Mouse (Mus musculus): ENCODE data around the gene Glis1.
"Not testable (repeated sequence)": the region's sequence is repeated elsewhere in the genome, so short reads cannot be mapped to it uniquely, and the experiment has no call there.

Glis1 gene

DNA sequence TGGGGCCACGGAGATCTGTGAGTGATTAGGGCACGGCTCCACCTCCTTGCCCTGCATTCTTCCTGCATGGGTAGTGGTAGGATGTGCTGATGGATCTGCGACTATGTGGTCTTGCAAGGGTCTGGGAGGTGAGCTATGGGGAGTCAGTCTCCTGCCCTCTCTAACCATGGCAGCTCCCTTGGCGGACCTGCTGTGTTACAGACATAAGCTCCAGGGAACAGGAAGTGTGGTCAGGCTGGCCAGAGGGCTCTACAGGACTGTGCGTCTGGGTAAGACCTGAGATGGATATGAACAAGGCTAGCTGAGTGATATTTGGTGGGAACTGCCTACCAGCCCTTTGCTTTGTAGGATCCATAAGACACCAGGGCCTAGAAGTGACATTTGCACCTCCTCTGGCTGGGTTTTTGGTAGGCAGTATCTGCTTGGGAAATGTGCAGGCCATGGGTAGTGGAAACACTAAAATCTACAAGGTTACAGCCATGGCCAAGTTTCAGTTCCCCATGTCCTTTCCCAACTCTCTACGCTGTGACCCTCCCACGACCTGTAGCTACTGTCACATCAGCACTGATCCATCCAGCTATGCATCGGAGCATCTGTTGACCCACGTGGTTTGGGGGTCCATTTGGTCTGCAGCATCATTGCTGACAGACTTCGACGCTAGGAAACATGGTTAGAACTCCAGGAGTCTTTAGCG is 142.9 kb downstream of the Glis1 start:
- no peak for DNase-seq (ENCODE audit: low read depth)

DNA sequence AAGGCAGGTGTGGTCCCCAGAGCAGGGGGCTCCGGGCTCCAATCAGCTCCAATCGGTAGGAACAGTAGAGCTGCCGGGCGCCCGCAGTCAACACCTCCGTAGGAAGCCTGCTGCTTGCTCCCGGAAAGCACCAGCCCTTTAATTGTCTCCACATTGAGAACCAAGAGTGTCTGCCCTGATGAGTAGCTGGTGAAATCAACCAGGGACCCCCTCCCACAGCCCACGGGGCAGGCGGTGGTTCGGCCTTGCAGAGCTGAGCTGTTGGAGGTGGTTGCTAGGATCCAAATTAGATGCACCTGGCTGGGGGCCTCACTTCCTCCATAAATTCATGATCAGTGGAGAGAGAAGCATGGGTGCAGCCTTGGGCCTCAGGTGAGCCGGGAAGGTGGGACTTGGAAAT is 146.5 kb downstream of the Glis1 start:
- no peak for DNase-seq (ENCODE audit: low read depth)

DNA sequence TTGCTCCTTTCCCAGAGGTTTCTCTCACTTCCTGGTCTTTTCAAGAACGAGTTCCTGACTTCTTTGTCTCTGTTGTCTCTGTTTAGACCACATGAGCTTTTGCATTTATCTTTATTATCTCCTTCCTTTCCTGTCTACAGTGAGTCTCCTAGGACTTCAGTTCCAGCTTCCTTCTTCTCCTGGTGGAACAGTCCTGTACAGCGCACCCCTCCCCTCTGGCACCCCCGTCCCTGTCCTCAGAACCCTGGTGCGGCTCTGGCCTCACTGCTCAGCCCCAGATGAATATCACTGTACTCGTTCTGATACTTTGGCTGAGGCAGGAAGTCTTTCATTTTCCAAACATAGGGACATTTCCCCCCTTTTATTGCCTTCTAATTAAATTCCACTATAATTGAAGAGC is 152.0 kb downstream of the Glis1 start:
- DNase-seq (ENCODE audit: low read depth), result no peak

DNA sequence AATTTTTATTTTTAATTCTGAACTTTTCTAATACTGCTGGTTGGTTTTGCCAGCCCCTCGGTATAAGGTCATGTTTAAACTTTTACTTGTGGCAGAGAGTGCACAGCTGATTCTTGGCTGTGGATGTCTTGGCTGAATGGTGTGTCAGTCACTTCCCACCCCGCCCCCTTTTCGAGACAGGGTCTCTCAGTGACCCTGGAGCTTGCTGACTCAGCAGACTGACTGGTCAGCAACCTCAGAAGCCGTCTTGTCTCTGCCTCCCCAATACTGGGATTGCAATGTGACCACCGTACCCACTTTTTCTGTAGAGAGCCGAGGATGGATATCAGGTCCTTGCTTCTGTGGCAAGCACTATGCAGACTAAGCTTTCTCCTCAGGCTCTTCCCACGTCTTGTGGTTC is 154.2 kb downstream of the Glis1 start:
- peak; percentile 30 for DNase-seq (ENCODE audit: low read depth)

DNA sequence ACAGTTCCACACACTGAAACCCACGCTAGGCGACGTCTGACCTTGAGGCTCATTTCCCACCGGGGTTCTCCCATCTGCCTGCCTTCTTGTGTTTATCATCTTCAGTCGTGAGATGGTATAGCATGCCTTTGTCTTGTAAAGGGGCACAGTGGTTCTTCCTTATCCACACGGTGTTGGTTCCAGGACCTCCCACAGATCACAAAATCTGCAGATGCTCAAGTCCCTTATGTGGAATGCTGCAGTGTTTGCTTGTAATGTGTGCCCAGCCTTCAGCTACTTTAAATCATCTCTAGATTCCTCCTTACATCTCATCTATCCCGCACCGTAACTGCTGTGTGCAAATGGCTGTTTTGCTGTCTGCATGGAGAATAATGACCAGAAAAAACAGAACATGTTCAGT is 154.7 kb downstream of the Glis1 start:
- DNase-seq (ENCODE audit: low read depth), result no peak

DNA sequence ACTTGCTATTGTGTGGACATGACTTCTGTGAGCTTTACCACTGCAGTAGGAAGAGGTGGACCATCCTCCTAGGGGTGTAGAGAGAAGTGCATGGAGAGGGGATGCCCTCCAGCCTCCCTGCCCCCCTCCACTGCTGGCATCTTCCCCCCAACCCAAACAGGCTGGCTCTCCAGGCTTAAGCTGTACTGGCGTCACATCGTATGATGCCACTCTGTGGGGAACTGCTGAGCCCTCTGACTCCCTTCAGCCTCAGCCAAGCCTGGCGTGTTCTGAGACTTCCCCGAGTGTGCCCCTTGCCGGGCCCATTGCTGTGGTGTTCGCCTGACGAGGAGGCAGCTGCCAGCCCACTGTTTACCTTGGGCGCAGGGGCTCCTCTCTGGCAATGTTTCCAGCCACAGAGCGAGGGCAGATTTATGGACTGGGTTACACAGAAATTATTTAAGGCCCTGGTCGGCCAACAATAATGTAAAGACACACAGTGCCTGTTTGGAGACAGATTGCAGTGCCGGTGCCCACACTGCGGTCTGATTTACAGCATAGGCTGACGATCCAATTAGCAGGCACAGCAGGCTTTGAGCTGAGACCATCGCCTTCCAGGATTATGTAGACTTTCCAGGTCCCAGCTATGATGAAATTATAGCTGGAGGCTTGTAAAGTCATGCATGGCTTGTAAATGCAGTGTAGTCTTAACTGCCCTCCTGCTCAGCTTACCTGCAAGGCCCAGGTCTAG is 156.6 kb downstream of the Glis1 start:
- DNase-seq (ENCODE audit: low read depth), result no peak

DNA sequence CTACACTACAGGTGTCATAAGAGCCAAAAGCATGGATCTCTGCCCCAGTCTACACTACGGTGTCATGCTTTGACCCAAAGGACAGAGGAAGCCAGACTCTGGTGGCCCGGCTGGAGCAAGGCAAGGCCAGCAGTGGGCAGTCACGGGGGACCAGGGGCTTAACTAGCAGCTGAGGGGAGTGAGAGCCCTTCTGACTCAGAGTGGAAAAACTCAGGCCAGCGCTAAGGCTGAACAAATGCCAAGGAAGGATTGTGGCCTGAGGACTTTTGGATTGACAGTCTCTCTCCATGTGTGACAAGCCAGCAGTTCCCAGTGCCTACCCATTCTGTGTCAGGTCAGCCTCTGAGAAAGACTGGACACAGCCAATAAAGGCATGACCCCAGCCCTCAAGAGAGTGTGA is 159.0 kb downstream of the Glis1 start:
- peak; percentile 48 for DNase-seq (ENCODE audit: low read depth)

DNA sequence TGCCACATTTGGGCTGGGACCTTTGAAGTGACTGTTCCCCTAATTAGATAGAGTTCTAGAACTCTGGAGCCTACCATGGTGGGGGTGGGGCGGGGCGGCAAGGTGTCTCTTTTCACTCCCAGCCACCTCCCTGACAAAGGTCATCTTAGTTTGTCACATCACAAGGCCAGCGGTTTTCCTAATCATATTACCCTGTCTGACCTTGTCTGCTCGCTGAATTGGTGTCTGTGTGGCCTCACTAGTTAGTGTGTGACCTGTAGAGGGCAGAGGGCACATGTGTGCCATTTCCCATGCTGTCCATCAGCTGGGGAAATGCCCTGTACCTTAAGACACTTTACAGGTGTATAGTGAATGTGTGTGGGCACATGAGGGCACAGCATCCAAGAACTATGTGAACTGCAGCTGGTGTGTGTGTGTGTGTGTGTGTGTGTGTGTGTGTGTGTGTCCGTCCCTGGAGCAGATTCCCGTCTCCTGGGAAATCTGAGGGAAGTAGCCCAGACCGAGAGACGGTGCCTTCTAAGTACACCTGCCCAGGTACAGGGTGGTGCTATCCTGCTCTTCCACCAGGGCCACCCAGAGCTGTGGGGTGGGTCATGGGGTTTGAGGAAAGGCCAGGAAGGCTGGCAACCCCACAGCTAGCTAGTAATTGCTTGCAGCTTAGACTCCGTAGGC is 163.0 kb downstream of the Glis1 start:
- DNase-seq (ENCODE audit: low read depth), result no peak

DNA sequence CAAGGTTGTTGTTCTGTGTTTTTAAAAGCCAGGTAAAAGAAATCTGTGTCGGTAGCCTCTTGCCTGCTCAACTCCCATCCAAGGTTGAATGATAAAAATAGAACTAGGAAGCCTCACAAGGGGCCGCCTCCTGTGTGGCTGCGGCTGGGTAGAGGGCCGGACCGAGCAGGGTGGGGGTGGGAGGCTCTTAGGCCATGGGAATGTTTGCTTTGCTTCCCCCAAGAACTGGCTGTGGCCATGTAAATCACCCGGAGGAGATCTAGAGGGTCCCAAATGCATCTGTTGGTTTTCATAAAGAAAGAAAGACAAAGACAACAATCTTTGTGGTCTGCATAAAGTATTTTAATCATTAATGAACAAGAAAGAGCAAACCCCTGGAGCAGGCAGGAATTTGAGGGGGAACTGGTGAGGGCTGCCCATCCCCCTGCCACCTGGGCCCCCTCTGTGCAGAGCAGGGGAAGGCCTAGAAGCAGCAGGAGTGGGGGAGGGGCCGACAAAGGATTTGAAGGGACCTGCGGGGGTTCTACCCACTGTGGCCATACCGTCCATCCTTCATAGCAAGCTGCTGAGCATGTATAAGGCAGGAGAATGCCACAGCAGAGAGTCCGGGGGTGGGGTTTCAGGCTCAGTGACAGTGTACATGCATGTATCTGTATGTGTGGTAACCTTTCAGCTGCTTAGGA is 163.6 kb downstream of the Glis1 start:
- no peak for DNase-seq (ENCODE audit: low read depth)

DNA sequence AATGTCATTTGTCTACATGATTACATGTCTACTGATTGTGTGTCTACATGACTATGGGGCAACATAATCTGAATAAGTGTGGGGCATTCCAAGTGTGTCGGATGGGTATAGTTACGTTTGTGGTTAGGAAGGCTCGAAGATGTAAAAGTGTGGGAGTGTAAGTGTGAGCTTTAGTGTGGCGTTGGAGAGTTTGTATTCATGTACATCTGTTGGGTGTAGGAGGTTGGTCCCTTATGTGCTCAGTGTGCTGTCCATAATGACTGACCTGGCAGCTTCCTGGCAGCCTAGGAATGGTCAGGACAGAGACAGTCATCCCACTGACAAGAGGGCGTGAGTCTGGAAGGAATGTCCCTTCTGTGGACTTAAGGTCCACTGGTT is 164.2 kb downstream of the Glis1 start:
- DNase-seq (ENCODE audit: low read depth), result not testable (repeated sequence)

DNA sequence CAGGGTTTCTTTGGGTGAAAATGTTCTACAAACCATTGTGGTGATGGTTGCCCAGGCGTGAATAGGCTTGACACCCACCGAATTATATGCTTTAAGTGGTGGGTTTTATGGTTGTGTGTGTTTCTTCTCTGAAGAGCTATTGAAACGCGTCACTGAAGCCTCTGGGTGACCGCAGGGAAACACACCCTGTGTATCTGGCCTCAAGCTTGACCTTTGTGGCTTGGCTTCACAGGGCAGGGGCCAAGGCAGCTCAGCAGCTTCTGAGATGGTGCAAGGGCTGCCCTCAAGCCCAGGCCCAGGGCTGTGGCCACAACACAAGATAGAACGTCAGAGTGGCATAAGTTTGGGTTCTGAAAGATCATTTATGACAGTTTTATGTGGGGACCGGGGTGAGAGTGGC is 167.9 kb downstream of the Glis1 start:
- no peak for DNase-seq (ENCODE audit: low read depth)

DNA sequence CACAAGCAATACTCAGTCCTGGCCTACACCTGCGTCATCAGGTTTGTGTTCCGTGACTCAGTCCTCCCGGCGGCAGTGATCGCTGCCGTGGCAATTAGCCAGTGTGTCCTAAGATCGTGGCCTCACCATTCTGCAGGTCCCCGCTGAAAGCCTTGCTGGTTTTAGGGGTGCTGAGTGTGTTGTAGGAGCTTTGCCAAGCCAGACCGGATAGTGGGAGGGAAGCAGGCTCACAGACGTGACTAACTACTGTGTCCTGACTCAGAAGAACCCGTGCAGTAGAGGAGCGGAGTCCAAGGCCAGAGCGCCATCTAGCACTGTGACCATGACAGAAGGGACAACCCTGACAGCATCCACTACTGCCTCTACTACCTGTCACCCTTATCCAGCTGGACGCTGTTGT is 168.4 kb downstream of the Glis1 start:
- DNase-seq (ENCODE audit: low read depth), result peak; percentile 84

DNA sequence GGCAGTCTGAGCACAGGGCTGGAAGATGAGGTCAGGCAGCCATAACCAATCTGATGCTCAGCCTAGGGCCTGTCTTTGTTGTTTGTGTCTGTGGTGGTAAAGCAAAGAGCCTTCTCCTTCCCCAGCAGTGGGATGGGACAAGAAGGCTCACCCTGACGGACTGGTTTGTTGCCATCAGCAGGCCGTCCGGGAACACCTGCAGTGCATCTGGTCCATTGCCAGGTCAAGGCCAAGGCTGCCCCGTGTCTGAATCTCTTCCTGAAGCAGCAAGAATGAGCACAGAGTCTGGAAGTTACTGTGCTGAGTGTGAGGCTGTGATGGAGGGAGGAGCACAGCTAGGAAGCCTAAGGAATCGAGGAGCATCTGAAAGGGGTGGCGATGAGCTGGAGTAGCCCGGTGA is 168.8 kb downstream of the Glis1 start:
- DNase-seq (ENCODE audit: low read depth), result no peak

DNA sequence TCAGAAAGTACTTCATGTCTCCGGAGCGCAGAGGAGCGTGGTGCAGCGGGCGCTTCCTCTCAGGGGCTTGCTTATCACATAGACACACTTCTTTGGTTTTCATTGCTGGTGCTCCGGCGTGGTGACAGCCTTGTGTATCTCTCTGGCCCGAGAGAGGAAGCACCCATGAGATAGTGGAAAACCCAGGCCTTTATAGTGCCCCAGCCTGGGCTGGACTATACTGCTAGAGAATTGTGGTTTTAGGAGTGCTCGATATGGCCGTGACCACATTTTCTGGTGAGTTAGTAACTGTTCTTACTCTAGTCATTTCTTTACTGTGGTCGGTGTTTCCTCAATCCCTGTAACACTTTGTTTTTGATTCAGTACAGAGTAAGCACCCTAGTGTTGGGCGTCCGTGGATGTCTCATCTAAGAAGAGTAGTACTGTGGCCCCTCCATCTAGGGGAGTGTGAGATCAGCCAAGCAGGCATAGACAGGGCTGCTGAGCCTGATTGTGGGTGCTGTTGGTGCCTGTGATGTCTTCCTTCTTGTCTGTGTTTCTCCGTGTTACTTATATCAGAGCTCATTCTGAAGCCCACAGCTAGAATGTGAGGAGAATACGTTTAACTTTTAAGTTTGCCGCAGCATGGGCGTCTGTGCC is 171.7 kb downstream of the Glis1 start:
- no peak for DNase-seq (ENCODE audit: low read depth)

DNA sequence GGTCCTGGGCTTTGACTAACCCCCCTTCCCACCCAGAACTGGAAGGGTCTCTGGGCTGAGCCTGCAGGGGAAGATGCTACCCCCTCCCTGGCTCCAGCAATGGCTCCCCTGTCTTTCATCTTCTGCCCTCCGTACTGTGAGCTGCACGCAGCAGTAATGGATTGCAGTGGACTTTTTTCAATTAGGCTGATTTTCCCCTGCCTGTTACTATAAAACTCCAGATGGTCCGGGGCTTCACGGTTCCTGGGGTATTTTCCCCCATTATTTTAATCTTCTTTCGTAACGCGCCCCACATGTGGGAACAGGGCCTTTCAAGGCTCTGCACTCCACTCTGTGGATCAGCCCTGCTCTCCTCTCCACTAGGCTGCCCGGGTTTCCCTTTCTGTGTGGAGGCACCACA is 175.4 kb downstream of the Glis1 start:
- DNase-seq (ENCODE audit: low read depth), result no peak

DNA sequence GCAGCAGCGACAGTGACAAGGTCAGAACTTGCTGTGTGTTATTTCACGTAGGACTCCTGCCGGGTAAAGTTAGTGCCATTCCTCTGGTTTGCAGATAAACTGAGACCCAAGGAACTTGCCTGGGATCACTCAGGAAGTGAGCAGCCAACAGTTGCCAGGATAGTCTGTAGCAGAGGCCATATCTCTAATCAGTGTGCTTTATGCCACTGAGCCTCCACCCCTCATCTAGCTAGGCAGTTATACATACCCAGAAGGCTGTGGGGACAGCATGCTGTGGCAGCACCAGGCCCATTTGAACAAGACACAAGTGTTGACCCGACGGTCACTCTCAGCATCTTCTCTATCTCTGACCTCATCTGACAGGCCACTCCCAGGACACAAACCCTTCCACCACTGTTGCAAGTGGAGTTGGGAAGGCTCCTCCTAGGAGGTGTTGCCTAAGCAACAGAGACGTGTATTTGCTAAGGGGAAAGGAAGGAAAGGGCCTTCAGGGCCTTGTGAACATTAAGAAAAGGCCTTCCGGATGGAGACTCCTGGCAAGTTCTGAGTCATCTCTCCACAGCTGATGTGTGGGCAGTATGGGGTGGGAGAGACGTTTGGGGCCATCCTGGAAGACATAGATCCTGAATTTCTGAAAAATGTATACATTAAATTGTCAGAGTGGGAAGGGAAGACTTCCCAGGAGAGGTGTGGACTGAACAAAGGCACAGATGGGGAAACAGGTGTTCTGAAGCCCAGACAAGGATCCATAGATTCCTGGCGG is 177.7 kb downstream of the Glis1 start:
- no peak for DNase-seq (ENCODE audit: low read depth)

DNA sequence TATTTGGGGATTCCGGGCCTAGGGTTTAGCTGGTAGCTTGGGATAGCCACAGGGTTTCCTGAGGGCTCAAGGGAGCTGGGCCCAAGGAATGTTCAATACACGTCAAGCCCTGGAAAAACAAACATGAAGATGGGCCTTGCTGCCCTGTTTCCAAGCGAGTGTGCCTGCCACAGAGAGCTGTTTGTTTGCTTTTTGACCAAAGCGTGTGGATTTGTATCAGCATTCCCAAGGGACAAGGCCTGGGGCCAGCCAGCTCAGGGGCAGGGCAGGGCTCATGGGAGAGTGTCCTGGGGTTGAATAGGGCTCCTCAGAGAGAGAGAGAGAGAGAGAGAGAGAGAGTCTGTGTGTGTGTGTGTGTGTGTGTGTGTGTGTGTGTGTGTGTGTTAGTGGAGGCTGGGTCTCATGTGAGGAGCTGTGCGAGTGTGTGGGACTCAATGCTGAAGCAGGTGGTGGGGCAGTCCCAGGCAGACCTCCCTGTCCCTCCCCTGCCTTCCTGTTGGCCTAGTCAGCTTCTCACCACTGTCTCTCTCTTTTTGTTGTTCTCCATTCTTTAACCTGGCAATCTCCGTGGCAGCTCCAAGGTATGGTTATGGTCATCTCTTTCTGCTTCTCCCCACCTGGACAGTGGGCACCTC is 183.3 kb downstream of the Glis1 start:
- DNase-seq (ENCODE audit: low read depth), result peak; percentile 57

DNA sequence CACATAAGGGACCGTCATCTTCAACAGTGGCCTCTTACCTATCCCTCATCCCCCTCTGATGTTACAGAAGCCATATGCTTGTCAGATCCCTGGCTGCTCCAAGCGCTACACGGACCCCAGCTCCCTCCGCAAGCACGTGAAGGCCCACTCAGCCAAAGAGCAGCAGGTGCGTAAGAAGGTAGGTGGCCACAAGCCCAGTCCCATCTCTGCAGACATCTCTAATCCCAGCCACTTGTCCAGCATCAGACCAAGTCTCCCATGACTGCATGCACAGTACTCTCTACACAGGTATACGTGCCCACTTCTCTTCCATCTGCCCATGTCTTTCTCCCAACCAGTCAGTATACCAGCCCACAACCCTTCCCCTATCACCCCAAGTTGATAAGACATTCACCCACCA is 185.1 kb downstream of the Glis1 start:
- no peak for DNase-seq (ENCODE audit: low read depth)

DNA sequence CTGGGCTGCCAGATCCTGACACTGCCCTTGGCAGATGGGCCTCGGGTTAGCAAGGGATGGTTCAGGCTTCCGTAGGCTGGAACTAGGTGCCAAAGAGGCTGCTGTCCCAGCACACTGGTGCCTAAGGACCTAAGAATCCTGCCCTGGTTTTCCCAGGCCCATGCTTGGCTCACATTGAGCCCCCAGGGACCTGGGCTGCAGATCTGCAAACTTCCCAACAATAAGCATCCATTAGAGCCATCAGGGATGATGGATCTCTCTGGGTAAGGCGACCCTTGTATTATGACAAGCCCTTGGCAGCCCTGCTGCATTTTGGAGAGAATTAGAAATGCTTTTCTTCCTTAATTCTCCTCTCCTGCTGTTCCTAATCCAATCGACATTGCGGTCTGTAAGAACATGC is 187.0 kb downstream of the Glis1 start:
- peak; percentile 88 for DNase-seq (ENCODE audit: low read depth)

DNA sequence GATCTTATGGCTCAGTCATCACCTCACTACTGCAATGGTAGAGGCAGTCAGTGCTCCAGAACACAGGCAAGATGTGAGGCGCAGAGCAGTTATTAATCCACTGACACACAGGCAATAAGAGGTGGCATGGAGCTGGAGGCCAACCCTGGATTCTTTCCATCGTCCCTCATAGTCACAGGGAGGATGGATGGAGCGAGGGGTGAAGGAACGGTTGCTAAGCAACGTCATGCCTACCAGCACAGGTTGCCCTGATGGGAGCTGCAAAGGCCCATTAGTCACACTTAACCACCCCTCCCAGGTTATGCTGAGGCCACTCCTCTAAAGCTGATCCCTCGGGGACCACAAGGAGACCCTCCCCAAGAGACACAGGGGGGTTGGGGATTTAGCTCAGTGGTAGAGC is 187.9 kb downstream of the Glis1 start:
- DNase-seq (ENCODE audit: low read depth), result no peak

DNA sequence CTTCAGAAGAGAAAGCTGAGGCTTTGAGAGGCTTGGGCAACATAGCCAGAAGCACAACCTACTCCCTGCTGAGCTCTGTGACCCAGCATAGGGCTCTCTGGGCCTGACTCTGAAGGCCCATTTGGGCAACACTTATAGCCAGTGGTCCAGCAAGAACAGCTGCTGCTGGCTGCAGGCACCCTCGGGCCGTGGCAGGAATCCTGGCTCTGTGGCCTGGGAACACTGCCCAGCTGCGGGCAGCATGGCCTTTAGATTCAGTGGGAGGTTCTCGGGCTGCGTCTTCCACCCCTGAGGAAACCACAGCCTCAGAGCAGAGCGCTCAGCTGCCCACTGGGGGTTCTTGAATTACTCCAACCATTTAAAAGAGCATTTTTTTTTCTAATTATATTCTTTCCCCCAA is 189.5 kb downstream of the Glis1 start:
- DNase-seq (ENCODE audit: low read depth), result peak; percentile 78

All from NIH3T3 (cell line).